Mouse (Mus musculus): ENCODE results near the gene 1700016D06Rik.
"Not testable (repeated sequence)": the region's sequence is repeated elsewhere in the genome, so short reads cannot be mapped to it uniquely, and the experiment has no call there.

The 1700016D06Rik gene

GRCm38 (mm10) chr8:11691761-11692160 lies 9.1 kb downstream of the 1700016D06Rik start:
- no peaks in the 10 kb centered on the region; the same call in none of the 2 replicates for H3K27me3 ChIP-seq (ENCODE audit: control insufficient read depth, insufficient read depth, low read length, poor library complexity, severe bottlenecking)
- no peak for DNase-seq (ENCODE audit: low read depth, low spot score)

GRCm38 (mm10) chr8:11691284-11691683 lies 9.6 kb downstream of the 1700016D06Rik start:
- H3K27me3 ChIP-seq (ENCODE audit: control insufficient read depth, insufficient read depth, low read length, poor library complexity, severe bottlenecking) = no peaks in the 10 kb centered on the region; the same call in none of the 2 replicates
- DNase-seq (ENCODE audit: low read depth, low spot score) = no peak
- H3K36me3 ChIP-seq (ENCODE audit: control insufficient read depth, insufficient read depth, low read length, poor library complexity, severe bottlenecking) = no peaks in the 10 kb centered on the region

More at GRCm38 (mm10) chr8:11691761-11692160, 9.1 kb downstream of the 1700016D06Rik start:
- no peaks in the 10 kb centered on the region for H3K36me3 ChIP-seq (ENCODE audit: control insufficient read depth, insufficient read depth, low read length, poor library complexity, severe bottlenecking)

- DNase-seq (ENCODE audit: low read depth, low spot score) = no peak
- H3K36me3 ChIP-seq (ENCODE audit: control insufficient read depth, insufficient read depth, low read length, poor library complexity, severe bottlenecking) = no peaks in the 10 kb centered on the region
- no peaks in the 10 kb centered on the region; the same call in none of the 2 replicates for H3K27me3 ChIP-seq (ENCODE audit: control insufficient read depth, insufficient read depth, low read length, poor library complexity, severe bottlenecking)
These were observed 10.9 kb downstream of the 1700016D06Rik start for GRCm38 (mm10) chr8:11689945-11690344.

- H3K36me3 ChIP-seq (ENCODE audit: control insufficient read depth, insufficient read depth, low read length, poor library complexity, severe bottlenecking) = no peaks in the 10 kb centered on the region
- no peaks in the 10 kb centered on the region for H3K27me3 ChIP-seq (ENCODE audit: control insufficient read depth, insufficient read depth, low read length, poor library complexity, severe bottlenecking)
- DNase-seq (ENCODE audit: low read depth, low spot score) = no peak
These were observed 13.6 kb downstream of the 1700016D06Rik start for GRCm38 (mm10) chr8:11687251-11687650.

- no peaks in the 10 kb centered on the region for H3K36me3 ChIP-seq (ENCODE audit: control insufficient read depth, insufficient read depth, low read length, poor library complexity, severe bottlenecking)
- no peak for DNase-seq (ENCODE audit: low read depth, low spot score)
- H3K27me3 ChIP-seq (ENCODE audit: control insufficient read depth, insufficient read depth, low read length, poor library complexity, severe bottlenecking) = no peaks in the 10 kb centered on the region
These were observed 16.3 kb downstream of the 1700016D06Rik start for GRCm38 (mm10) chr8:11684558-11684957.

- Histone ChIP-seq H3K27me3 (ENCODE audit: control insufficient read depth, insufficient read depth, low read length, poor library complexity, severe bottlenecking) (no peaks in the 10 kb centered on the region), H3K36me3 (ENCODE audit: control insufficient read depth, insufficient read depth, low read length, poor library complexity, severe bottlenecking) (no peaks in the 10 kb centered on the region)
- no peak for DNase-seq (ENCODE audit: low read depth, low spot score)
These were observed 32.6 kb downstream of the 1700016D06Rik start for GRCm38 (mm10) chr8:11668308-11668707.

- H3K27me3 ChIP-seq (ENCODE audit: control insufficient read depth, insufficient read depth, low read length, poor library complexity, severe bottlenecking); H3K36me3 ChIP-seq (ENCODE audit: control insufficient read depth, insufficient read depth, low read length, poor library complexity, severe bottlenecking); DNase-seq (ENCODE audit: low read depth, low spot score): not testable (repeated sequence)
These were observed 34.7 kb downstream of the 1700016D06Rik start for GRCm38 (mm10) chr8:11666023-11666716.

- H3K27me3 ChIP-seq (ENCODE audit: control insufficient read depth, insufficient read depth, low read length, poor library complexity, severe bottlenecking) = no peaks in the 10 kb centered on the region
- no peak for DNase-seq (ENCODE audit: low read depth, low spot score)
These were observed 38.9 kb downstream of the 1700016D06Rik start for GRCm38 (mm10) chr8:11661969-11662368.

GRCm38 (mm10) chr8:11650021-11650420 lies 50.8 kb downstream of the 1700016D06Rik start:
- Histone ChIP-seq H3K27me3 (ENCODE audit: control insufficient read depth, insufficient read depth, low read length, poor library complexity, severe bottlenecking) (no peaks in the 10 kb centered on the region), H3K36me3 (ENCODE audit: control insufficient read depth, insufficient read depth, low read length, poor library complexity, severe bottlenecking) (no peaks in the 10 kb centered on the region)
- DNase-seq (ENCODE audit: low read depth, low spot score) = no peak

More at GRCm38 (mm10) chr8:11661969-11662368, 38.9 kb downstream of the 1700016D06Rik start:
- H3K36me3 ChIP-seq (ENCODE audit: control insufficient read depth, insufficient read depth, low read length, poor library complexity, severe bottlenecking) = no peaks in the 10 kb centered on the region

- Histone ChIP-seq H3K27me3 (ENCODE audit: control insufficient read depth, insufficient read depth, low read length, poor library complexity, severe bottlenecking) (no peaks in the 10 kb centered on the region), H3K36me3 (ENCODE audit: control insufficient read depth, insufficient read depth, low read length, poor library complexity, severe bottlenecking) (0 out of 2 replicates have a peak, but pooled peaks cover 1% of the 10 kb centered on the region)
- no peak for DNase-seq (ENCODE audit: low read depth, low spot score)
These were observed 57.7 kb downstream of the 1700016D06Rik start for GRCm38 (mm10) chr8:11643123-11643522.

- Histone ChIP-seq H3K36me3 (ENCODE audit: control insufficient read depth, insufficient read depth, low read length, poor library complexity, severe bottlenecking) (0 out of 2 replicates have a peak, but pooled peaks cover 1% of the 10 kb centered on the region), H3K27me3 (ENCODE audit: control insufficient read depth, insufficient read depth, low read length, poor library complexity, severe bottlenecking) (no peaks in the 10 kb centered on the region)
- DNase-seq (ENCODE audit: low read depth, low spot score) = no peak
These were observed 60.3 kb downstream of the 1700016D06Rik start for GRCm38 (mm10) chr8:11640606-11641005.

GRCm38 (mm10) chr8:11637531-11637930 lies 63.3 kb downstream of the 1700016D06Rik start:
- H3K36me3 ChIP-seq (ENCODE audit: control insufficient read depth, insufficient read depth, low read length, poor library complexity, severe bottlenecking) = peaks cover 1% of the 10 kb centered on the region; the same call in 1 of the 2 replicates
- no peak for DNase-seq (ENCODE audit: low read depth, low spot score)

GRCm38 (mm10) chr8:11636324-11637057 lies 64.4 kb downstream of the 1700016D06Rik start:
- H3K36me3 ChIP-seq (ENCODE audit: control insufficient read depth, insufficient read depth, low read length, poor library complexity, severe bottlenecking) = peaks cover 2% of the 10 kb centered on the region; the same call in 1 of the 2 replicates
- DNase-seq (ENCODE audit: low read depth, low spot score) = peak; percentile 65
- no peaks in the 10 kb centered on the region for H3K27me3 ChIP-seq (ENCODE audit: control insufficient read depth, insufficient read depth, low read length, poor library complexity, severe bottlenecking)

More at GRCm38 (mm10) chr8:11637531-11637930, 63.3 kb downstream of the 1700016D06Rik start:
- no peaks in the 10 kb centered on the region for H3K27me3 ChIP-seq (ENCODE audit: control insufficient read depth, insufficient read depth, low read length, poor library complexity, severe bottlenecking)

GRCm38 (mm10) chr8:11635611-11636081 lies 65.2 kb downstream of the 1700016D06Rik start, which contains the start of gene Ankrd10:
Gene Ankrd10, minus strand, starts transcription at chr8:11635757.
- H3K36me3 ChIP-seq (ENCODE audit: control insufficient read depth, insufficient read depth, low read length, poor library complexity, severe bottlenecking) = peaks cover 2% of the 10 kb centered on the region
- peak; percentile 98 for DNase-seq (ENCODE audit: low read depth, low spot score)
- H3K27me3 ChIP-seq (ENCODE audit: control insufficient read depth, insufficient read depth, low read length, poor library complexity, severe bottlenecking) = no peaks in the 10 kb centered on the region
